Mouse (Mus musculus): ENCODE measurements around the gene Blcap. TPM values are rescaled to one million over a fixed set of nuclear protein-coding genes. Genes with fewer than 3 reads are reported as not detected.

Blcap gene
- total and polyA plus RNA-seq, 2 experiments from 2014 or later, result 208 to 295 TPM

- Histone ChIP-seq H3K36me3 (ENCODE audit: insufficient read depth) (peaks cover 27% of the 10 kb centered on the region; the same call in 1 of the 2 replicates), H3K27ac (ENCODE audit: low read depth, low read length) (peak overlapping the region; percentile 86), H3K4me3 (ENCODE audit: low read depth, low read length) (peak overlapping the region; percentile 52), H3K27me3 (ENCODE audit: insufficient read depth, low read length) (no peaks in the 10 kb centered on the region), H3K9me3 (ENCODE audit: low read length) (peaks cover 17% of the 10 kb centered on the region), H3K9ac (peak overlapping the region; percentile 72), H3K4me1 (ENCODE audit: insufficient read depth) (peaks cover 10% of the 10 kb centered on the region; the same call in 1 of the 2 replicates), H3K4me2 (ENCODE audit: low read depth) (peak overlapping the region; percentile 64)
- WGBS, result 57% methylated on average over 33 of the region's 33 CpGs
- ATAC-seq (no peak), DNase-seq (no peak)
- TF ChIP-seq CTCF (IDR thresholded peaks at IDR 0.05; ENCODE audit: low read depth), result no peak
Observed at GRCm38 (mm10) chr2:157560302-157560701, 10.8 kb downstream of the Blcap start.

- peaks cover 27% of the 10 kb centered on the region; the same call in 1 of the 2 replicates for H3K36me3 ChIP-seq (ENCODE audit: insufficient read depth)
- H3K9ac ChIP-seq, result peak within 1 kb of the TSS; percentile 72
- 53% methylated on average over 27 of the region's 27 CpGs for WGBS
- ATAC-seq (peak; percentile 79), DNase-seq (peak; percentile 95)
- H3K27ac ChIP-seq (ENCODE audit: low read depth, low read length), result peak within 1 kb of the TSS; percentile 86
- peak within 1 kb of the TSS; percentile 52 for H3K4me3 ChIP-seq (ENCODE audit: low read depth, low read length)
- H3K27me3 ChIP-seq (ENCODE audit: insufficient read depth, low read length), result no peaks in the 10 kb centered on the region
- peaks cover 17% of the 10 kb centered on the region for H3K9me3 ChIP-seq (ENCODE audit: low read length)
- peak within 1 kb of the TSS; percentile 64 for H3K4me2 ChIP-seq (ENCODE audit: low read depth)
- TF ChIP-seq CTCF (IDR thresholded peaks at IDR 0.05; ENCODE audit: low read depth), result no peak
- H3K4me1 ChIP-seq (ENCODE audit: insufficient read depth), result peaks cover 6% of the 10 kb centered on the region; the same call in 1 of the 2 replicates
Observed at GRCm38 (mm10) chr2:157559858-157560257, 11.2 kb downstream of the Blcap start, which contains the start of gene Nnat. Gene Nnat, plus strand, starts transcription at chr2:157560078.

DNA sequence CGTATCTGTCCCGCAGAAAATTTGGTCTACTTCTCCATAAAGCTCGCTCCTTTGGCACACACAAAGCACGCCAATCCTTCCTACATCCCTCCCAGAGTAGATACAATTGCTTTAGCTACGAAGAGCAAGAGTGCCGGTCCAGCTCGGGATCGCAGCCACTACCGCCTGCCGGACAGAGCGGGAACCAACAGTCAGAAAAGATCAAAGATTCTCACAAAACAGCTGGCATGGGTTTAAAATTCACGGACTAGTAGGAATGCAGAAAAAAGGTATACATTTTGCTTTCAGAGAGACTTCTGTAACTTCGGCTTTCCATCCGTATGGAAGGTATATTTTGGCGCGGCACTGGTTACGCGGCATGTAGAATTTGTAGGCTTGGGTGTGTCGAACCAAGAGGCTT, 11.6 kb downstream of the Blcap start:
- Histone ChIP-seq H3K27me3 (ENCODE audit: insufficient read depth, low read length) (no peaks in the 10 kb centered on the region), H3K4me3 (ENCODE audit: low read depth, low read length) (peak overlapping the region; percentile 52), H3K4me2 (ENCODE audit: low read depth) (peak overlapping the region; percentile 64), H3K4me1 (ENCODE audit: insufficient read depth) (peaks cover 5% of the 10 kb centered on the region; the same call in 1 of the 2 replicates), H3K9ac (peak overlapping the region; percentile 72), H3K27ac (ENCODE audit: low read depth, low read length) (peak overlapping the region; percentile 86), H3K36me3 (ENCODE audit: insufficient read depth) (peaks cover 27% of the 10 kb centered on the region; the same call in 1 of the 2 replicates), H3K9me3 (ENCODE audit: low read length) (peaks cover 17% of the 10 kb centered on the region)
- no peak for DNase-seq
- 45% methylated on average over 19 of the region's 19 CpGs for WGBS
- ATAC-seq, result no peak
- TF ChIP-seq CTCF (IDR thresholded peaks at IDR 0.05; ENCODE audit: low read depth), result peak; percentile 30; the same call in 1 of the 2 replicates

GRCm38 (mm10) chr2:157558520-157558919, 12.6 kb downstream of the Blcap start:
- DNase-seq, result no peak
- WGBS, result 52% methylated on average over 6 of the region's 6 CpGs
- ATAC-seq, result peak; percentile 26
- no peak overlapping the region for H3K9ac ChIP-seq
- no peaks in the 10 kb centered on the region for H3K27me3 ChIP-seq (ENCODE audit: insufficient read depth, low read length)
- peak overlapping the region; percentile 36; the same call in 1 of the 2 replicates for H3K27ac ChIP-seq (ENCODE audit: low read depth, low read length)
- H3K4me1 ChIP-seq (ENCODE audit: insufficient read depth), result no peaks in the 10 kb centered on the region
- H3K36me3 ChIP-seq (ENCODE audit: insufficient read depth), result peaks cover 27% of the 10 kb centered on the region; the same call in 1 of the 2 replicates
- H3K4me3 ChIP-seq (ENCODE audit: low read depth, low read length), result no peak overlapping the region
- H3K9me3 ChIP-seq (ENCODE audit: low read length), result peaks cover 17% of the 10 kb centered on the region
- H3K4me2 ChIP-seq (ENCODE audit: low read depth), result peak overlapping the region; percentile 64; the same call in 1 of the 2 replicates
- TF ChIP-seq CTCF (IDR thresholded peaks at IDR 0.05; ENCODE audit: low read depth), result peak; percentile 77

DNA sequence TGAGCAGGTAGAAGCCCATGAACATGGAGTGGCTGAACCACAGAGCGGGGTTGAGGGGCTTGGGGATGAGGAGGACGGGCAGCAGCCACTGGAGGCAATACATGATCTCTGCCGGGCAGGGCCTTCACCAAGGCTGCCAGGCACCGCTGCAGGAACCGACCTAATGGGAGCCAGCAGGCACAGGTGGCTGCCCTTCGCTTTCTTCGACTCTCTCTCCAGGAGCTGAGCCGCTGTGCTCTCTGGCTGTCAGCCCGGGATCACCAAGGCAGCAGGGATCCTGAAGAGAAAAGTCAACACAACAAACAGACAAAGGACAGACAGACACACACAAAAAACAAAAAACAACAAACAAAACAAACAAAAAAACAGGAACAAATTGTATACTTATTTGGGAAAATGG, 13.0 kb downstream of the Blcap start:
- no peak overlapping the region for H3K27ac ChIP-seq (ENCODE audit: low read depth, low read length)
- H3K36me3 ChIP-seq (ENCODE audit: insufficient read depth), result peaks cover 27% of the 10 kb centered on the region; the same call in 1 of the 2 replicates
- H3K9me3 ChIP-seq (ENCODE audit: low read length), result peaks cover 17% of the 10 kb centered on the region
- TF ChIP-seq CTCF (IDR thresholded peaks at IDR 0.05; ENCODE audit: low read depth), result no peak
- no peaks in the 10 kb centered on the region for H3K27me3 ChIP-seq (ENCODE audit: insufficient read depth, low read length)
- H3K4me2 ChIP-seq (ENCODE audit: low read depth), result no peak overlapping the region
- ATAC-seq, result no peak
- no peak overlapping the region for H3K4me3 ChIP-seq (ENCODE audit: low read depth, low read length)
- WGBS, result 69% methylated on average over 9 of the region's 9 CpGs
- no peak overlapping the region for H3K9ac ChIP-seq
- no peak for DNase-seq
- H3K4me1 ChIP-seq (ENCODE audit: insufficient read depth), result no peaks in the 10 kb centered on the region

DNA sequence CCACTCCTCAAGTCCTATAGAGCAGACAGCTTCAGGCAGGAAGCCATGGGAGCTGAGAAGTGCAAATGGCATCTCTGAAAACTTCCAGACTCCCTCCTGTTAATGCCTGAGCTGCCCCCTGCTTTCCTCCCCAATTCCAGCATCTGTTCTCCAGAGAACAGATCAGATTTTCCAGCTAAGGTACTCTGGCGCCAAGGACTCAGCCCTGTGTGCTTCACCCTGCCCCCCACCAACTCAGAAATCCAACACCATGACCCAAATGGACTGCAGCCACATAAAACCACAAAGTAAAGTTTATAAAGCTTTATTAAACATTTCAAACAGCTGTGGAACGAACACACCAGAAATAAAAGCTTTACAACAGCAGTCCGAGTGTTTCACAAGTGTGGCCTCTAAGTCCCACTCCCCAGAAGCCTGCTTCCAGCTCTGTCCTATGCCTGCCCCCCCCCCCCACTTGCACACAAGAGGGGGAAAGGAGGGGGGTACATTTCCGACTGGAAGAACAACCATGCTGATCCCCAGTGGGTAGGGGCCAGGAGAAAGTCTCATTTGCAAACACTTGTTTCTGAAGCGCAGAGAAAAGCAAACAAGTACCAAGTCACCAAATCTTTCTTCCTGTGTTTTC, 14.9 kb downstream of the Blcap start:
- ATAC-seq (no peak), DNase-seq (no peak)
- TF ChIP-seq CTCF (IDR thresholded peaks at IDR 0.05; ENCODE audit: low read depth), result no peak
- Histone ChIP-seq H3K27me3 (ENCODE audit: insufficient read depth, low read length) (no peaks in the 10 kb centered on the region), H3K9me3 (ENCODE audit: low read length) (peaks cover 11% of the 10 kb centered on the region), H3K4me1 (ENCODE audit: insufficient read depth) (no peaks in the 10 kb centered on the region), H3K4me3 (ENCODE audit: low read depth, low read length) (no peak overlapping the region), H3K9ac (no peak overlapping the region), H3K27ac (ENCODE audit: low read depth, low read length) (no peak overlapping the region), H3K4me2 (ENCODE audit: low read depth) (no peak overlapping the region), H3K36me3 (ENCODE audit: insufficient read depth) (peaks cover 23% of the 10 kb centered on the region; the same call in 1 of the 2 replicates)
- WGBS, result 75% methylated on average over 5 of the region's 5 CpGs

DNA sequence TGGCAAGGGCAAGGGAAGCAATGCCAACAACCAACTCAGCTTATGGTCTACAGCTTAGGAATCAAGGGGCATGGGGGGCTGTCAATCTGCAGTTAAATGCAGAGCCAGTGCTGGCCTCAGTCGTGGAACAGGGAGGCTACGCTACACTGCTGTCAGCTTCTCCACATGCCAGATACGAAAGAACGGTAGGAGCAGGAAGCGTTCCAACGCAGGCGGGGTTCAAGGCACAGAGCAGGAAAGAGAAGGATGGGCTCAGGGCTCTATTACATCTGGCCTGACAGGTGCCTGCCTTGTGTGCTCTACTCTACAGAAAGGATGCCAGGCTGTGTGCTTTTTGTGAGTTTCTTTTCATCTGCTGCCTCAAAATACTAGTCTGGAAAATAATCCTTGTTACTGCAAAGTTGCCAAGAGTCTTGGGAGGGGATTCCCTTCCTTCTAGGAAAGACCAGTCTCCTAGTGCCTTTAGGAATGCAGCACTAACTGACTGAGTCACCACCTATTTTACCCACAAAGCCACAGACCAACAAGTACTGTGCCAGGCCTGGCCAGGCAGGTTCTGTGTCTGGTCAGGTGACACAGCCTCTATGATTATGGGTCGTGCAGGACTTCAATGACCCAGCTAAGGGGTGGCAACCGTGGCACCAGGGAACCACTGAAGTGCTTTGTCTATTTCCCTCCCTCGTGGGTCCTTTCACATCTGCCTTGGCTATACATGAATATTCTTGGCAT, 18.8 kb downstream of the Blcap start:
- H3K27ac ChIP-seq (ENCODE audit: low read depth, low read length), result no peak overlapping the region
- no peaks in the 10 kb centered on the region for H3K4me1 ChIP-seq (ENCODE audit: insufficient read depth)
- H3K9me3 ChIP-seq (ENCODE audit: low read length), result no peaks in the 10 kb centered on the region
- no peak overlapping the region for H3K9ac ChIP-seq
- ATAC-seq (peak; percentile 60), DNase-seq (no peak)
- H3K4me2 ChIP-seq (ENCODE audit: low read depth), result no peak overlapping the region
- 53% methylated on average over 10 of the region's 10 CpGs for WGBS
- H3K36me3 ChIP-seq (ENCODE audit: insufficient read depth), result peaks cover 23% of the 10 kb centered on the region
- H3K27me3 ChIP-seq (ENCODE audit: insufficient read depth, low read length), result no peaks in the 10 kb centered on the region
- TF ChIP-seq CTCF (IDR thresholded peaks at IDR 0.05; ENCODE audit: low read depth), result no peak
- H3K4me3 ChIP-seq (ENCODE audit: low read depth, low read length), result no peak overlapping the region
